Mouse (Mus musculus): ENCODE results near the gene Ssx2ip.

DNA sequence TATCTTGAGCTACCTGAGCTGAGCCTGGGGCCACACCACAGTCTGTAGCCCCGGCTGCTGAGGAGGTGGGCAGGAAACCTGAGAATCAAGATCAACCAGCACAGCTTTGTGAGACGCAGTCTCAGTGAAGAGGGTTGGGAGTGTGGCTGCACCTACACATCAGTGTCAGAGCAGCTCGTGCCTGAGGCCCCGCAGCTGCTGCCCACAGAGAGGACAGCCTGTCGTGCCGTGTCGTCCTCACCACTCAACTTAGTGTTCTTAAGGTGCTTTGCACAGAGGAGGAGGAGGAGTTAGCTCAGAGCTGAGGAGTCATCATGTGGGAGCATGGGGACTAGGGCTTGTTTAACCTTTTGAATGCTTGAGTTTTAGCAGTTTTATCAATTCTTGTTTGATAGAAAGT is 21.5 kb downstream of the Ssx2ip start:
- TF ChIP-seq CTCF (IDR thresholded peaks at IDR 0.05) (no peak), POLR2A (IDR thresholded peaks at IDR 0.05; ENCODE audit: insufficient read depth, low read depth, low read length) (no peak), EP300 (IDR thresholded peaks at IDR 0.05; ENCODE audit: insufficient read depth, low read depth, low read length) (no peak)
